Mouse (Mus musculus) right cerebral cortex, postnatal 25 days (tissue): ENCODE measurements at regions not wholly inside any gene's neighbourhood (a gene's known extent, or its start where the extent isn't known, plus 50 kb on each side); places are given as distances from the start of the nearest gene placed in this dataset.
"Not testable (repeated sequence)": the region's sequence is repeated elsewhere in the genome, so short reads cannot be mapped to it uniquely, and the experiment has no call there.

Experiments
- DNase-seq: peaks from one replicate; pipeline ENCODE4 v3.0.0; 2022

- DNase-seq = peak; percentile 17
These were observed 85.1 kb upstream of the Atp1b1 start for GRCm38 (mm10) chr1:164543045-164543803.

- DNase-seq = no peak
These were observed 83.6 kb upstream of the Atp1b1 start for GRCm38 (mm10) chr1:164541711-164542110.

- no peak for DNase-seq
These were observed 80.3 kb upstream of the Atp1b1 start for GRCm38 (mm10) chr1:164538304-164539043.

- no peak for DNase-seq
These were observed 79.3 kb upstream of the Atp1b1 start for GRCm38 (mm10) chr1:164537324-164537948.

DNA sequence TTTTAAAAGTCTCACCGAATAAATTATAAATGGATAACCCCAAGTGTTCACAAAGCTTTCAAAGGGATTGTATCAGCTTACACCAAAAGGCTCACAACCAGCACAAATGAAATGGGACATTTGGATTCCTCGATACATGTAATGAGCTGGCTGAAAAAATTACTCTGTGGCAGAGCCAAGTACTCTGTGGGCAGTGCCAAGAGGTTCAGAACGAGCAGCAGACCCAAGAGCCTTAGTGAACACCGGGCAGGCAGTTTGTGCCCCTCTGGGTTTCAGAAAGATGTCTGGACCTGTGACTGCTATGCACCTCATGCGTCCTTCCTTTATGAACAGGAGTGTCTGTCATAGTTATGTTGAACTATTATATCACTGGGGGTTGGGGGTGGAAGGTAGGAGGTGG, 74.0 kb upstream of the Atp1b1 start:
- no peak for DNase-seq

DNA sequence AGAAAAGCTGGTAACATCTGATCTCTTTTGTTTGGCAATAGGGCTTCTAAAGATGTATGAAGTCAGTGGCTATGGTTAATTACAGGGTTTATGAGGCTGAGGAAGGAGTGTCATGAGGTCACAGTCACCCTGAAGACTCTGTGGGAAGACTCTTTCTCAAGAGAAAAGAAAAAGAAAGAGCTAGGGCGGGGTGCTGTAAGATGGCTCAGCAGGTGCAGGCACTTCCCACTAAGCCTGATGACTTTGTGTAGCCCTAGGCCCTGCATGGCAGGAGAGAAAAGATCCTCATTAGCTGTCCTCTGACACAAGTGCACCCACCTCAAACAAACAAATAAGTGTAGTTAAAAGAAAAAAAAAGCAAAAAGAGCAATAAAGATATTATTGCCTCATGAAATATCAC, 73.6 kb upstream of the Atp1b1 start:
- DNase-seq = no peak

DNA sequence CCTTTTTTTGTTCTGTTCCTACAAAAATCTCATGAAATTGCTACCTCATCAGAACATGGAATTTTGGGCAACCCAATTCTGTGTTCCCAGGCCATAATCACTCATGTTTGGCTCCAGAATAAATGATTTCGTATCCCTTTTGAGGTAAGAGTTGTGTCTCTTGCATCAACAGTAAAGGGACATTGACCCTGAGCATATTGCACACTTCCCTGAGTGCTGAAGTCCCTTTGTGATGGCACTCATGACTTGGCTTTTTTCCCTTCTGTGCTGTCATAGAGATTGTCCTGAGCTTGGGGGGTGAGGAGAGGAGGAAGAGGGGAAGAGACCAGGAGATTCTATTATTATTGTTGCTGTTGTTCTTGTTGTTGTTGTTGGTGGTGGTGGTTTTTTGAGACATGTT, 68.6 kb upstream of the Atp1b1 start:
- DNase-seq = no peak

- no peak for DNase-seq
These were observed 64.4 kb upstream of the Atp1b1 start for GRCm38 (mm10) chr1:164522377-164523150.

DNA sequence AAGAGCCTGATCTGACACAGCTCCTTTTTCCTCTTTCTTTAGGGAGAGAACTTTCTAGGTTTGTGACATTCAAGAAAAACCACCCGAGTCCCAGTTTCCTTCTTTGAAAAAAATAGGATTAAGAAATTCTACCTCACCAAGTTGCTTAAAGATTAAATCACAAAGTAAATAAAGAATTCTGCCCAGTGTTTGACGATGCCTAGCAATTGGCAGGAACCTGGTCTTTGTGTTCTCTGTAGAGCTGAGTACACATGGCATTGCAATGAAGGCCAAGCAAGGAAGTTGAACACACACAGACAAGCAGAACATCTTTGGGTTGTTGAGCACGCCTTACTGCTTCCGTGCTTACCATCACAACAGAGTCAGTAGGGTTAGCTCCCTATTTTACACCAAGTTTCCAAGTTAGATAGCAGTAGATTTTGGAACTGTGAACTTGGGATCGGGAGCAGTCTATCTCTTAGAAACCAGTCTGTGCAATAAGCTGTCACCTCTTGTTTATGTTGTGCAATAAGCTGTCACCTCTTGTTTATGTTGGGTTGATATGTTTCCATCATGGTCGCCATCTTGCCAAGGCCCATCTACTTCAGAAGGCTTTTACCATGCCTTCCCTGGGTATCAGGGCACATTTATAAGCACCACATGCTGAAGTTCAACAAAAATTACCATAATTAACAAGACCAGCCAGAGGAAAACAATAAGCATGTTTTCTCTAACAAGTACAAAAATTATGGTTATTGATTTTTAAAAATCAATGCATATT, 63.4 kb upstream of the Atp1b1 start:
- no peak for DNase-seq

DNA sequence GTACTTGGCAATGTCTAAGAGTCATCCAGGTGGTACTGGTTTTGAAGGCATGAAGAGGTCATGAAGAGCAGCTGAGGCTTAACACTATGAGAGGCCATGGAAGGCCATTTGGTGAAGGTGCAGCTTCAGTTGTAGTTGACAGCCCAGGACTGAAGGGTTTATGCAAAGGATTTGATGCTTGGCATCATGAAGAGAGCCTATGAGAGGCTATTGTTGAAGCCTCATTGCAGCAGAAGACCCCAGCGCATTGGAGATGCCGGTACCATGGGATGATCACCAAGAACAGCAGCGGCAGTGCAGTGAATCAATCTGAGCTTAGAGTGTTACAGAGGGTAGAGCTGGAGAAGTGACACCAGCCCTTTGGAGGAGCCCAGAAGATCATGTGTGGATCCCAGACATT, 60.7 kb upstream of the Atp1b1 start:
- DNase-seq = no peak

DNA sequence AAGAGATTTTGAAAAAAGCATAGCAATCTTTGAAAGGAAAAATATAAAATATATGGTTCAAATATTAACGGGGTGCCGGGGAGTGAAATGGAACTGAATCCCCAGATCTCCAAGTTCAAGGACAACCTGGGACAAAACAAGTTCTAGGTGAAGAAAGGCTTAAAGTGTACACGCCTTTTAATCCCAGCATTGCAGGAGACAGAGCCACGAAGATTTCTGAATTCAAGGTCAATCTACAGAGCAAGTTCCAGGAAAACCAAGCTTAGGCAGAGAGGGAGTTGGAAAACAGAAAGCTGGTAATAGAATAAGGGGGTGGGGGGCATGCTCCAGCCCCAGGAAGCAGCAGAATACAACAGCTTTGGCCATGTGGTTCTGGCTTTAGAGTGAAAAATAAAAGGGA, 60.2 kb upstream of the Atp1b1 start:
- DNase-seq = no peak

DNA sequence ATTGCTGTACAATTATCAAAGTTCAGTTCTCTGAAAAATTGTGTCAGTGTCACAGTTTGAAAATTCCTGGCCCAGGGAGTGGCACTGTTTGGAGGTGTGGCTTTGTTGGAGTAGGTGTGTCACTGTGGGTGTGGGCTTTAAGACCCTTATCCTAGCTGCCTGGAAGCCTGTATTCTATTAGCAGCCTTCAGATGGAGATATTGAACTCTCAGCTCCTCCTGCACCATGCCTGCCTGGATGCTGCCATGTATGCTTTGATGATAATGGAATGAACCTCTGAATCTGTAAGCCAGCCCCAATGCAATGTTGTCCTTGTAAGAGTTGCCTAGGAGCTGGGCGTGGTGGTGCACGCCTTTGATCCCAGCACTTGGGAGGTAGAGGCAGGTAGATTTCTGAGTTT, 59.2 kb upstream of the Atp1b1 start:
- not testable (repeated sequence) for DNase-seq

GRCm38 (mm10) chr1:164511628-164512385, 53.7 kb upstream of the Atp1b1 start:
- no peak for DNase-seq

DNA sequence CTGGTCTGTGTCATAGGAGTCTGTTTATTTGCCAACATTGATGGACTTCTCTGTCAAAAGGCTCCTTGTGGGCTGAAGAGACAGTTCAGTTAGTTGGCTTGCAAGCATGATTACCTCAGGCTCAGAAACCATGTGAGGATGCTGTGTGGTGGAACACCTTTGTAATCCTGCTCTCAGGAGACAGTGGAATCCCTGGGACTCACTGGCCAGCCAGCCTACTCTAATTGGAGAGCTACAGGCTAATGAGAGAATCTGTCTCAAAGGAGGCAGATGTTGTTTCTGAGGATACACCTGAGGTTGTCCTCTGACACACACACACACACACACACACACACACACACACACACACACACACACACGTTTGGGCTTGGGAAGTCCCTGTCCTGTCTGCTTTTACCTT, 51.1 kb upstream of the Atp1b1 start:
- DNase-seq = no peak

GRCm38 (mm10) chr1:164508556-164508955, 50.4 kb upstream of the Atp1b1 start:
- no peak for DNase-seq

DNA sequence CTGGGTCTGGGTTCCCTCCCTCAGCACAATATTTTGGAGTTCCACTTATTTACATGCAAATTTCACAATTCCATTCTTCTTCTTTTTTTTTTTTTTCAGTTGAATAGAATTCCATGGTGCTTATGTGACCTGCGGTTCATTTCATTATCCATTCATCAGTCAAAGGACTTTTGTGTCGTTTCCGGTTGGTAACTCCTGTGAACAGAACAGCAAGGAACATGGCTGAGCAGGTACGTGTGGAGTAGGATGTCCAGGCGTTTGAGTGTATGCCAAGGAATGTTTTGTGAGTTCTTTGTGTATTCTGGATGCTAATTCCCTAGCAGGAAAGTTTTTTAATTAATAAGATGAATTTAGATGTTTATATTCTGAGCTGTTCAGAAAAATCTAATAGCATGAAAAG, 50.0 kb upstream of the Atp1b1 start:
- DNase-seq = no peak
